Mouse (Mus musculus): ENCODE results near the gene Hcst. TPM values are rescaled to one million over a fixed set of nuclear protein-coding genes. Genes with fewer than 3 reads are reported as not detected.

The Hcst gene
- total and polyA plus RNA-seq, 2 experiments = 1.9 to 5.0 TPM

DNA sequence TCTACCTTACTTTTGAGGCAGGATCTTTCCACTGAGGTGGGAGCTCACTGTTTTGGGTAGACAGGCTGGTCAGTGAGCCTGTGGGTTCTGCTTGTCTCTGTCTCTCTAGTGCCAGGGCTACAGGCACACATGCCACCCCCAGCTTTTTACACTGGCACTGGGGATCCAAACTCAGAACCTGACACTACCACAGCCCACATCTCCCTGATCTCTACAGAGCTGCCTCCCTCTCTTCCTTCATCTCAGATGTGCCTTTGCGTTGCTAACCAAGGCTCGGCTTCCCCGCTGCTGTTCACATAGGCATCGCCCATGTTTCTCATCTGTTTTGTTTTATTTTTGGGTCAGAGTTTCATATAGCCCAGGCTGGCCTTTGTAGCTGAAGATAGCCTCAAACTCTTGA lies 26.0 kb downstream of the Hcst start:
- WGBS = 81% methylated on average over 4 of the region's 4 CpGs
- H3K27me3 ChIP-seq (ENCODE audit: control insufficient read depth, insufficient read depth, low read length) = no peaks in the 10 kb centered on the region
- H3K36me3 ChIP-seq (ENCODE audit: control insufficient read depth, insufficient read depth, low read length) = no peaks in the 10 kb centered on the region
- no peak for DNase-seq (ENCODE audit: extremely low read depth, low read depth, low spot score)
- H3K9ac ChIP-seq (ENCODE audit: low read depth, low read length) = no peak overlapping the region
- no peaks in the 10 kb centered on the region for H3K79me2 ChIP-seq (ENCODE audit: control insufficient read depth, insufficient read depth, low read length)
- H3K4me1 ChIP-seq (ENCODE audit: control insufficient read depth, insufficient read depth, low read length) = no peaks in the 10 kb centered on the region
- H3K4me3 ChIP-seq (ENCODE audit: insufficient read depth, low read depth, low read length) = no peak overlapping the region
- TF ChIP-seq CTCF (IDR thresholded peaks at IDR 0.05; ENCODE audit: low read depth, low read length) (no peak), POLR2A (IDR thresholded peaks at IDR 0.05; ENCODE audit: extremely low read depth, insufficient read depth, low read length) (no peak)
- peak overlapping the region; percentile 31 for H3K27ac ChIP-seq (replicated peaks; ENCODE audit: insufficient read depth, low read depth, low read length)

DNA sequence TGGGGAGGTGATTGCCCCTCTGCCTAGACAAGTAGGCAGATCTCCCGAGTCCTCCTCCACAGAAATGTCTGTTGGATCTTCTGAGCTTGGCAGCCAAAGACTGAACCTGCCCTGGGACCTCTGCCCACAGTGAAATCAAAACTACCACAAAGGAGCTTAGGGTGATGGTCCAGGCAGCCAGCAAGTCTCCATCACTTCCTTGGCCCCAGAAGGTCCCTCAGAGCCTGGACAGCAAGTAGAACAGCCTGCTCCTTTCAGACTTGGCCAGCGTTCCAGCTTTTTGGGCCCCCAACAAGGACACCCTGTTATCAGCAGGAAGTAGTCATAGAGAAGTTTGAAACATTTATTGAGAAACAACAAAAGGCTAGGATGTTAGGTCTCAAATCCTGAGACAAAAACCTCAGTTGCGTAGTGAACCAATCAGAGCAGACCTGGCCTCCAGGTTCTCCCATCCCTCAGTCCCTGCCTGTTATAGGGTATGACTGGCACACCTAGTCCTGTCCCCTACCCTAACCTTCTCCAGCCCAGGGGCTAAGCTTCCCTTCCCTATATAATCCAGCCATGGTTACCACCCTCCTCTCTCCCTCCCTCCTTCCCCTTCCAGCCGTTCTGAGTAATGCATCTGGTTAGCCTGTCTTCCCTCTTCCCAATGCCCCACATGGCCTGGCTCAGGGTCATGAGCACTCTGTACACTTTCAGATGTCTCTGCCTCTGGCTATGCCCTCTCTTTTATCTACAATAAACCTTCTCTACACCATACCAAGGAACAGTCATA lies 26.7 kb downstream of the Hcst start:
- no peak for DNase-seq (ENCODE audit: extremely low read depth, low read depth, low spot score)
- H3K36me3 ChIP-seq (ENCODE audit: control insufficient read depth, insufficient read depth, low read length) = no peaks in the 10 kb centered on the region
- WGBS = 63% methylated on average over 4 of the region's 4 CpGs
- H3K79me2 ChIP-seq (ENCODE audit: control insufficient read depth, insufficient read depth, low read length) = no peaks in the 10 kb centered on the region
- H3K4me3 ChIP-seq (ENCODE audit: insufficient read depth, low read depth, low read length) = no peak overlapping the region
- no peak for TF ChIP-seq CTCF (IDR thresholded peaks at IDR 0.05; ENCODE audit: low read depth, low read length)
- TF ChIP-seq POLR2A (IDR thresholded peaks at IDR 0.05; ENCODE audit: extremely low read depth, insufficient read depth, low read length) = no peak
- H3K27me3 ChIP-seq (ENCODE audit: control insufficient read depth, insufficient read depth, low read length) = no peaks in the 10 kb centered on the region
- H3K9ac ChIP-seq (ENCODE audit: low read depth, low read length) = no peak overlapping the region
- no peaks in the 10 kb centered on the region for H3K4me1 ChIP-seq (ENCODE audit: control insufficient read depth, insufficient read depth, low read length)
- no peak overlapping the region; the same call in 1 of the 2 replicates for H3K27ac ChIP-seq (replicated peaks; ENCODE audit: insufficient read depth, low read depth, low read length)

DNA sequence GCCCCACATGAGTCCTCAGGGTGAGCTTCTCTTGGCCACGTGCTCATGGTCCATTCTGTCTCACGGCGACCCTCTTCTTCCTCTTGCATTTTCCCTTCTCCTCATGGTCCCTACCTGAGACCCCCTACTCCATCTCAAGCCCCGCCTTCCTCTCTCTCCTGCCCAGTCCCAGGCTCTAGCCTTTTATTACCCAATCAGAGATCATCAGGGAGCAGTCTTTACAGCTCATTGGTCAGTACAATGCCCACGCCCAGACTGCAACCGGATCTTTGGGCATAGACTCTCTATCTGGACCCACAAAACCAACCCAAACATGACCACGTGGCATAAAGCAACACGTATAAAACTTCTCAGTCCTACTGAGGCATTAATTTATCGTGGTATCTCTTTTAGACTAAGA lies 35.5 kb downstream of the Hcst start:
- Histone ChIP-seq H3K4me1 (ENCODE audit: control insufficient read depth, insufficient read depth, low read length) (no peaks in the 10 kb centered on the region), H3K36me3 (ENCODE audit: control insufficient read depth, insufficient read depth, low read length) (no peaks in the 10 kb centered on the region), H3K27me3 (ENCODE audit: control insufficient read depth, insufficient read depth, low read length) (no peaks in the 10 kb centered on the region), H3K27ac (replicated peaks; ENCODE audit: insufficient read depth, low read depth, low read length) (no peak overlapping the region), H3K9ac (ENCODE audit: low read depth, low read length) (no peak overlapping the region), H3K79me2 (ENCODE audit: control insufficient read depth, insufficient read depth, low read length) (no peaks in the 10 kb centered on the region), H3K4me3 (ENCODE audit: insufficient read depth, low read depth, low read length) (no peak overlapping the region)
- TF ChIP-seq POLR2A (IDR thresholded peaks at IDR 0.05; ENCODE audit: extremely low read depth, insufficient read depth, low read length) (no peak), CTCF (IDR thresholded peaks at IDR 0.05; ENCODE audit: low read depth, low read length) (no peak)
- WGBS = 84% methylated on average over 9 of the region's 9 CpGs
- no peak for DNase-seq (ENCODE audit: extremely low read depth, low read depth, low spot score)

DNA sequence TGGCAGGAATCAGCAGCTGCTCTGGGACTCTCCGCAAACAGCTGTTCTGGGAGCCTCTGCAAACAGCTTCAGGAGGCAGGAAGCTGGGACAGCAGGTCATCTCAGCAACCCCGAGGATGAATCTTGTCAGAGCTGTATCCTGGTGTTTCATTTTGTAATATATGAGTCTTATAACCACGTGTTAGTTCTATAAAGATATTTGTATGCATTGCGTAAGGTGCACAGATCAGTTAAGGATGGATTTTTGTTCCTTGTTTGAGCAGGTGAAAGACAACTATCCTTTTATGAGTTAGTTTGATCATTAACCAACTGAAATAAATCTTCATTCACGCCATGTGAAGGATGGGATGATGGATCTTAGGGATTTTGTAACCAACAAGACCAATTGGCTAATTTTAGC lies 39.6 kb downstream of the Hcst start:
- no peak overlapping the region for H3K27ac ChIP-seq (replicated peaks; ENCODE audit: insufficient read depth, low read depth, low read length)
- no peak overlapping the region for H3K9ac ChIP-seq (ENCODE audit: low read depth, low read length)
- H3K4me3 ChIP-seq (ENCODE audit: insufficient read depth, low read depth, low read length) = no peak overlapping the region
- H3K4me1 ChIP-seq (ENCODE audit: control insufficient read depth, insufficient read depth, low read length) = no peaks in the 10 kb centered on the region
- 39% methylated on average over 5 of the region's 5 CpGs for WGBS
- no peak for DNase-seq (ENCODE audit: extremely low read depth, low read depth, low spot score)
- no peaks in the 10 kb centered on the region for H3K36me3 ChIP-seq (ENCODE audit: control insufficient read depth, insufficient read depth, low read length)
- H3K79me2 ChIP-seq (ENCODE audit: control insufficient read depth, insufficient read depth, low read length) = no peaks in the 10 kb centered on the region
- TF ChIP-seq CTCF (IDR thresholded peaks at IDR 0.05; ENCODE audit: low read depth, low read length) (no peak), POLR2A (IDR thresholded peaks at IDR 0.05; ENCODE audit: extremely low read depth, insufficient read depth, low read length) (no peak)
- no peaks in the 10 kb centered on the region for H3K27me3 ChIP-seq (ENCODE audit: control insufficient read depth, insufficient read depth, low read length)

DNA sequence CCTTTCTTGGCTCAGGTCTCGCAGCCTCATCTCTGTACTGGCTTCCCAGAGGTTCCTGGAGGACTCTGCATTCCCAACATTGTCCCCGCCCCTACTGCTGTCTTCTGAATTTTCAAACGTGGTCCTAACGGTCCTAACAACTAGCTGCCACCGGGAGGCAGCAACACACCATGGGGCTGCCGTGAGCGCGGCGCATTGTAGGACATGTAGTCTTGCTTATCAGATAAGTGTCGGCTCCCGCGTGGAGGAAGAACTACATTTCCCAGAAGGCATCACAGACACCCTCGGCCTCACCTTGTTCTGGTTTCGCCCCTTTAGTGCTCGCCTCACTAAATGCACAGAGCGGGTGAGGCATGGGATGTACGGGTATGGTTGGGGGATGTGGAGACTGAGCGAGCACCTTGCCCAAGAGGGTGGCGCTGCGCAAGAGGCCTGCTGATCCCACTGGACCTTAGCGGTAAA lies 46.1 kb downstream of the Hcst start:
- Histone ChIP-seq H3K36me3 (ENCODE audit: control insufficient read depth, insufficient read depth, low read length) (no peaks in the 10 kb centered on the region), H3K27me3 (ENCODE audit: control insufficient read depth, insufficient read depth, low read length) (no peaks in the 10 kb centered on the region), H3K79me2 (ENCODE audit: control insufficient read depth, insufficient read depth, low read length) (no peaks in the 10 kb centered on the region), H3K27ac (replicated peaks; ENCODE audit: insufficient read depth, low read depth, low read length) (no peak overlapping the region), H3K4me3 (ENCODE audit: insufficient read depth, low read depth, low read length) (peak overlapping the region; percentile 67), H3K4me1 (ENCODE audit: control insufficient read depth, insufficient read depth, low read length) (no peaks in the 10 kb centered on the region), H3K9ac (ENCODE audit: low read depth, low read length) (peak overlapping the region; percentile 63)
- TF ChIP-seq POLR2A (IDR thresholded peaks at IDR 0.05; ENCODE audit: extremely low read depth, insufficient read depth, low read length) (no peak), CTCF (IDR thresholded peaks at IDR 0.05; ENCODE audit: low read depth, low read length) (peak; percentile 98)
- peak; percentile 86 for DNase-seq (ENCODE audit: extremely low read depth, low read depth, low spot score)
- under 1% methylated on average over 21 of the region's 21 CpGs for whole genome bisulfite sequencing

Other genes with a start within 250 kb of the Hcst start
Only the 30 nearest of the 34 such genes appear.
- gene Polr2i, start 187.9 kb downstream of the Hcst start, total RNA-seq (2014; rRNA removed) = 57.1 and 68.6 TPM in 2 replicates
- 99.9 and 109 TPM in 2 replicates for gene Polr2i, start 187.9 kb downstream of the Hcst start, polyA plus RNA-seq (2012; rRNA removed)
- 32.3 and 32.5 TPM in 2 replicates for gene Tbcb, start 187.6 kb downstream of the Hcst start, total RNA-seq (2014; rRNA removed)
- 21.5 and 22.1 TPM in 2 replicates for gene Tbcb, start 187.6 kb downstream of the Hcst start, polyA plus RNA-seq (2012; rRNA removed)
- not detected in 2 replicates for gene Ovol3, start 184.1 kb downstream of the Hcst start, total RNA-seq (2014; rRNA removed)
- gene Ovol3, start 184.1 kb downstream of the Hcst start, polyA plus RNA-seq (2012; rRNA removed) = 0.94 and 1.0 TPM in 2 replicates
- gene Thap8, start 139.8 kb downstream of the Hcst start, total RNA-seq (2014; rRNA removed) = not detected in 2 replicates
- gene Thap8, start 139.8 kb downstream of the Hcst start, polyA plus RNA-seq (2012; rRNA removed) = not detected in 2 replicates
- 0.55 and 0.81 TPM in 2 replicates for gene Wdr62, start 139.4 kb downstream of the Hcst start, total RNA-seq (2014; rRNA removed)
- gene Wdr62, start 139.4 kb downstream of the Hcst start, polyA plus RNA-seq (2012; rRNA removed) = 4.8 and 5.9 TPM in 2 replicates
- gene Clip3, start 128.1 kb downstream of the Hcst start, total RNA-seq (2014; rRNA removed) = 0.18 and 0.54 TPM in 2 replicates
- gene Clip3, start 128.1 kb downstream of the Hcst start, polyA plus RNA-seq (2012; rRNA removed) = 0.24 and 0.80 TPM in 2 replicates
- 15.0 and 16.8 TPM in 2 replicates for gene Alkbh6, start 111.1 kb downstream of the Hcst start, total RNA-seq (2014; rRNA removed)
- gene Alkbh6, start 111.1 kb downstream of the Hcst start, polyA plus RNA-seq (2012; rRNA removed) = 38.7 and 51.4 TPM in 2 replicates
- gene Syne4, start 105.0 kb downstream of the Hcst start, total RNA-seq (2014; rRNA removed) = 1.7 and 3.5 TPM in 2 replicates
- gene Syne4, start 105.0 kb downstream of the Hcst start, polyA plus RNA-seq (2012; rRNA removed) = 2.2 and 4.9 TPM in 2 replicates
- 0.18 and 0.34 TPM in 2 replicates for gene E130208F15Rik, start 98.1 kb downstream of the Hcst start, total RNA-seq (2014; rRNA removed)
- gene E130208F15Rik, start 98.1 kb downstream of the Hcst start, polyA plus RNA-seq (2012; rRNA removed) = 0.06 and 0.39 TPM in 2 replicates
- 4.0 and 4.4 TPM in 2 replicates for gene Sdhaf1, start 96.0 kb downstream of the Hcst start, total RNA-seq (2014; rRNA removed)
- 15.8 and 16.2 TPM in 2 replicates for gene Sdhaf1, start 96.0 kb downstream of the Hcst start, polyA plus RNA-seq (2012; rRNA removed)
- gene Lrfn3, start 57.1 kb downstream of the Hcst start, total RNA-seq (2014; rRNA removed) = 0.74 and 1.7 TPM in 2 replicates
- 12.9 and 22.2 TPM in 2 replicates for gene Lrfn3, start 57.1 kb downstream of the Hcst start, polyA plus RNA-seq (2012; rRNA removed)
- gene Tyrobp, start 6.1 kb downstream of the Hcst start, total RNA-seq (2014; rRNA removed) = 46.1 and 57.6 TPM in 2 replicates
- 48.1 and 86.4 TPM in 2 replicates for gene Tyrobp, start 6.1 kb downstream of the Hcst start, polyA plus RNA-seq (2012; rRNA removed)
- gene Nfkbid, start 1.9 kb upstream of the Hcst start, total RNA-seq (2014; rRNA removed) = 0.55 and 1.0 TPM in 2 replicates
- gene Nfkbid, start 1.9 kb upstream of the Hcst start, polyA plus RNA-seq (2012; rRNA removed) = 0.52 and 0.92 TPM in 2 replicates
- gene Aplp1, start 25.7 kb upstream of the Hcst start, total RNA-seq (2014; rRNA removed) = 0.18 and 0.74 TPM in 2 replicates
- gene Aplp1, start 25.7 kb upstream of the Hcst start, polyA plus RNA-seq (2012; rRNA removed) = 0.65 and 0.70 TPM in 2 replicates
- gene Kirrel2, start 37.8 kb upstream of the Hcst start, total RNA-seq (2014; rRNA removed) = not detected in 2 replicates
- not detected in 2 replicates for gene Kirrel2, start 37.8 kb upstream of the Hcst start, polyA plus RNA-seq (2012; rRNA removed)
- gene Nphs1, start 38.5 kb upstream of the Hcst start, total RNA-seq (2014; rRNA removed) = under 0.01 TPM in 1 of 2 replicates, not detected in the other
- gene Nphs1, start 38.5 kb upstream of the Hcst start, polyA plus RNA-seq (2012; rRNA removed) = not detected in 2 replicates
- gene Prodh2, start 73.8 kb upstream of the Hcst start, total RNA-seq (2014; rRNA removed) = 220 and 232 TPM in 2 replicates
- gene Prodh2, start 73.8 kb upstream of the Hcst start, polyA plus RNA-seq (2012; rRNA removed) = 416 and 432 TPM in 2 replicates
- 0.07 and 0.37 TPM in 2 replicates for gene Arhgap33, start 115.2 kb upstream of the Hcst start, total RNA-seq (2014; rRNA removed)
- gene Arhgap33, start 115.2 kb upstream of the Hcst start, polyA plus RNA-seq (2012; rRNA removed) = 0.72 and 1.2 TPM in 2 replicates
- 2.2 and 2.5 TPM in 2 replicates for gene Hspb6, start 132.3 kb upstream of the Hcst start, total RNA-seq (2014; rRNA removed)
- gene Hspb6, start 132.3 kb upstream of the Hcst start, polyA plus RNA-seq (2012; rRNA removed) = 22.5 and 29.2 TPM in 2 replicates
- 1.6 and 2.3 TPM in 2 replicates for gene Proser3, start 132.4 kb upstream of the Hcst start, total RNA-seq (2014; rRNA removed)
- 3.2 and 4.5 TPM in 2 replicates for gene Proser3, start 132.4 kb upstream of the Hcst start, polyA plus RNA-seq (2012; rRNA removed)
- gene Lin37, start 140.0 kb upstream of the Hcst start, total RNA-seq (2014; rRNA removed) = 2.7 and 4.0 TPM in 2 replicates
- gene Lin37, start 140.0 kb upstream of the Hcst start, polyA plus RNA-seq (2012; rRNA removed) = 18.8 and 22.4 TPM in 2 replicates
- 12.4 and 16.2 TPM in 2 replicates for gene U2af1l4, start 143.4 kb upstream of the Hcst start, total RNA-seq (2014; rRNA removed)
- gene U2af1l4, start 143.4 kb upstream of the Hcst start, polyA plus RNA-seq (2012; rRNA removed) = 31.3 and 34.6 TPM in 2 replicates
- 1.9 and 2.8 TPM in 2 replicates for gene Gm49396, start 143.5 kb upstream of the Hcst start, total RNA-seq (2014; rRNA removed)
- gene Gm49396, start 143.5 kb upstream of the Hcst start, polyA plus RNA-seq (2012; rRNA removed) = 0.70 and 0.91 TPM in 2 replicates
- 34.9 and 38.0 TPM in 2 replicates for gene Psenen, start 143.8 kb upstream of the Hcst start, total RNA-seq (2014; rRNA removed)
- gene Psenen, start 143.8 kb upstream of the Hcst start, polyA plus RNA-seq (2012; rRNA removed) = 126 and 149 TPM in 2 replicates
- gene Igflr1, start 145.6 kb upstream of the Hcst start, total RNA-seq (2014; rRNA removed) = 0.55 TPM in 1 of 2 replicates, not detected in the other
- gene Igflr1, start 145.6 kb upstream of the Hcst start, polyA plus RNA-seq (2012; rRNA removed) = 2.3 and 4.2 TPM in 2 replicates
- gene Kmt2b, start 168.9 kb upstream of the Hcst start, total RNA-seq (2014; rRNA removed) = 3.4 and 5.0 TPM in 2 replicates
- 12.1 and 19.2 TPM in 2 replicates for gene Kmt2b, start 168.9 kb upstream of the Hcst start, polyA plus RNA-seq (2012; rRNA removed)
- gene Zbtb32, start 179.1 kb upstream of the Hcst start, total RNA-seq (2014; rRNA removed) = 0.18 and 0.87 TPM in 2 replicates
- gene Zbtb32, start 179.1 kb upstream of the Hcst start, polyA plus RNA-seq (2012; rRNA removed) = 0.58 and 0.61 TPM in 2 replicates
- gene Upk1a, start 193.0 kb upstream of the Hcst start, total RNA-seq (2014; rRNA removed) = not detected in 2 replicates
- gene Upk1a, start 193.0 kb upstream of the Hcst start, polyA plus RNA-seq (2012; rRNA removed) = 0.23 and 0.54 TPM in 2 replicates
- 640 and 781 TPM in 2 replicates for gene Cox6b1, start 206.3 kb upstream of the Hcst start, total RNA-seq (2014; rRNA removed)
- gene Cox6b1, start 206.3 kb upstream of the Hcst start, polyA plus RNA-seq (2012; rRNA removed) = 399 and 416 TPM in 2 replicates
- gene Etv2, start 216.0 kb upstream of the Hcst start, total RNA-seq (2014; rRNA removed) = 0.18 TPM in 1 of 2 replicates, not detected in the other
- not detected in 2 replicates for gene Etv2, start 216.0 kb upstream of the Hcst start, polyA plus RNA-seq (2012; rRNA removed)